Mouse (Mus musculus) midbrain, embryonic 11.5 days (tissue): ENCODE measurements at regions not wholly inside any gene's neighbourhood (a gene's known extent, or its start where the extent isn't known, plus 50 kb on each side); places are given as distances from the start of the nearest gene placed in this dataset.

Source experiments
- ATAC-seq: fragments of 200-750 bp; cut with Nextera tagmentation; 2 replicates; pipeline ENCODE4 v1.8.0; 2017; ENCODE audit warnings: moderate TSS enrichment, moderate library complexity; ENCODE audit not compliant: low FRiP score
- DNase-seq: peaks from one replicate; pipeline ENCODE4 v3.0.0; 2015; ENCODE audit warnings: low spot score; ENCODE audit errors: missing footprints
- H3K27ac ChIP-seq: fragments of 300-500 bp; sonication (generic); 2 replicates; pipeline ENCODE4 v1.5.1; 2014; ENCODE audit warnings: low read depth, low read length
- H3K27me3 ChIP-seq: fragments of 300-500 bp; sonication (generic); 2 replicates; pipeline ENCODE4 v1.6.1; 2014; ENCODE audit warnings: mild to moderate bottlenecking, low read length, moderate library complexity, mixed read lengths; ENCODE audit not compliant: control insufficient read depth, insufficient read depth
- H3K36me3 ChIP-seq: fragments of 300-500 bp; sonication (generic); 2 replicates; pipeline ENCODE4 v1.6.1; 2014; ENCODE audit warnings: mild to moderate bottlenecking, low read length, moderate library complexity, mixed read lengths; ENCODE audit not compliant: control insufficient read depth, insufficient read depth
- H3K4me1 ChIP-seq: fragments of 300-500 bp; sonication (generic); 2 replicates; pipeline ENCODE4 v1.6.1; 2014; ENCODE audit warnings: low read length; ENCODE audit not compliant: control insufficient read depth, insufficient read depth
- H3K4me2 ChIP-seq: fragments of 300-500 bp; sonication (generic); 2 replicates; pipeline ENCODE4 v1.6.1; 2014; ENCODE audit warnings: mild to moderate bottlenecking, moderate library complexity
- H3K4me3 ChIP-seq: fragments of 300-500 bp; sonication (generic); 2 replicates; pipeline ENCODE4 v1.5.1; 2014; ENCODE audit warnings: low read depth, low read length
- H3K9ac ChIP-seq: fragments of 300-500 bp; sonication (generic); 2 replicates; pipeline ENCODE4 v1.6.1; 2014; ENCODE audit warnings: low read length
- H3K9me3 ChIP-seq: fragments of 300-500 bp; sonication (generic); 2 replicates; pipeline ENCODE4 v1.6.1; 2016; ENCODE audit warnings: low read length; ENCODE audit not compliant: control insufficient read depth
- WGBS: fragments of 180-500 bp; shearing (Covaris S2); extraction: QIAGEN DNeasy Blood & Tissue Kit; methylation state at CpG from one replicate; pipeline ENCODE4 v1.1.7; 2014; 5-methylcytosine and 5-hydroxymethylcytosine counted together

DNA sequence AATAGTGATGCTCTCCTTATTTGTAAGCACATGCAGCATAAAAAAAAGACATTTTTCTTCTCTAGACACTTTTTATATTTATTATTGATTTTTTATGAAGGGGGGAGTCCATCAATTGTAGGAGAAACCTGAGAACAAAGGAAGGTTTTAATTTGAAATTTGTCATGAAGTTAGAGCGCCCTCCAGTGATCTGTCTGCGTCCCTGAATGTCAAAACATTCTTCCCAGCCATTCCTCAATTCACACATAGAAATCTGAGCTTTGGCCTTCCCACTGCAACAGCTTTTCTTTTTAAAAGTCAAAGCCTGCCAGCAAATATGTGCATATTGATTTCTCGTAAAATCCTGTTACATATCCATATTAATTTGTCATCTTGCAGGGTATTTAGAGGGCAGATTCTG, 396.6 kb downstream of the Dnajb9 start:
- no peak for ATAC-seq
- no peaks in the 10 kb centered on the region for H3K27me3 ChIP-seq
- H3K4me3 ChIP-seq, result no peak overlapping the region
- H3K36me3 ChIP-seq, result no peaks in the 10 kb centered on the region
- no peak overlapping the region for H3K27ac ChIP-seq
- DNase-seq, result peak; percentile 82
- no peaks in the 10 kb centered on the region for H3K9me3 ChIP-seq
- H3K4me1 ChIP-seq, result no peaks in the 10 kb centered on the region
- H3K9ac ChIP-seq, result no peak overlapping the region
- no peak overlapping the region for H3K4me2 ChIP-seq
- WGBS, result 8% methylated on average over 3 of the region's 3 CpGs

DNA sequence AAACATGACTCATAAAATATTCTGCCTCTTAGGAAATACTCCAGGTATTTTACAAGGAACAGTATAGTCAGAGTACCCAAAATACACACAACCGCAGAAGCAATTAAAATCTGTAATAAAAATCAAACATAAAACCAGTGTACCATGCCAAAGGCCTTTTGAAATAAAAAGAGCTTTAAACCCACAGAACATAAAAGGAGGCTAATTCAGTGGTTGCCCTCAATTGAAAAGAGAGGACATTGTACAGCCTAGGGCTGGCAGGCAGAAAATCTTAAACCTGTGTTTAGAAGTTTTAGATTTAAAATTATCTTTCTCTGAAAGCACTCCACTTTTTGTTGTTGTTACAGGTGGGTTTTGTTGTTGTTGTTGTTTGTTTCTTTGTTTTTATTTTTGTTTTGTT, 437.4 kb downstream of the Dnajb9 start:
- ATAC-seq, result no peak
- Histone ChIP-seq H3K36me3 (no peaks in the 10 kb centered on the region), H3K27me3 (no peaks in the 10 kb centered on the region), H3K9ac (no peak overlapping the region), H3K4me2 (no peak overlapping the region), H3K27ac (no peak overlapping the region), H3K4me1 (no peaks in the 10 kb centered on the region), H3K4me3 (no peak overlapping the region), H3K9me3 (no peaks in the 10 kb centered on the region)
- DNase-seq, result no peak
- WGBS, result 62% methylated on average over 1 of the region's 1 CpGs

DNA sequence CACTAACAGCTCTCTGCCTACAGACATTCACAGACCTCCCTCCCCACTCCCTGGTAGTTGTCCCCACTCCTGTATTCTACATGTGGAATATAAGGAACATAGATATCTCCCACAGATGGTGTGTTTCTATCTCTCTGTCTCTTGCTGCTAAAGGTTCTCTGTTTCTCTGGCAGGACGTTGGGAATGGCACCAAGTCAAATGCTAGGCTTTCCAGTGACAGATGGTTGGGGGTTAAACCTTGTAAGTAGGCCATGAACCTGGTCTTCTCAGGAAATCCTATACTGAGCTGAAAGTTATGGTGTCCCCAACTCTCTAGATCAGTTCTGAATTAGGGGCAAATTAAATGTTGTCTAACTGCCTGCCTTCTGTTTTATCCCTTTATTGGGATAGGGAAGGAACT, 448.0 kb downstream of the Dnajb9 start:
- DNase-seq (no peak), ATAC-seq (no peak)
- H3K27me3 ChIP-seq, result no peaks in the 10 kb centered on the region
- no peak overlapping the region for H3K9ac ChIP-seq
- H3K9me3 ChIP-seq, result no peaks in the 10 kb centered on the region
- no peak overlapping the region for H3K4me2 ChIP-seq
- H3K4me3 ChIP-seq, result no peak overlapping the region
- WGBS, result 81% methylated on average over 1 of the region's 1 CpGs
- no peaks in the 10 kb centered on the region for H3K36me3 ChIP-seq
- H3K27ac ChIP-seq, result no peak overlapping the region
- H3K4me1 ChIP-seq, result no peaks in the 10 kb centered on the region
